Mouse (Mus musculus): ENCODE measurements around the gene Mblac1.
"Not testable (repeated sequence)": the region's sequence is repeated elsewhere in the genome, so short reads cannot be mapped to it uniquely, and the experiment has no call there.

Gene Mblac1

GRCm38 (mm10) chr5:138216632-138217031 is 22.5 kb downstream of the Mblac1 start:
- DNase-seq (ENCODE audit: low spot score), result not testable (repeated sequence)

- DNase-seq (ENCODE audit: low spot score), result no peak
These were observed 25.8 kb downstream of the Mblac1 start for GRCm38 (mm10) chr5:138219864-138220263.

GRCm38 (mm10) chr5:138222111-138222510 is 28.0 kb downstream of the Mblac1 start:
- peak; percentile 55 for DNase-seq (ENCODE audit: low spot score)

- no peak for DNase-seq (ENCODE audit: low spot score)
These were observed 29.2 kb downstream of the Mblac1 start for GRCm38 (mm10) chr5:138223287-138223686.

GRCm38 (mm10) chr5:138225700-138226099 is 31.6 kb downstream of the Mblac1 start, which contains the start of gene Nxpe5:
Gene Nxpe5 (plus strand): TSS chr5:138225898.
- DNase-seq (ENCODE audit: low spot score), result no peak

GRCm38 (mm10) chr5:138226491-138226890 is 32.4 kb downstream of the Mblac1 start:
- no peak for DNase-seq (ENCODE audit: low spot score)

- DNase-seq (ENCODE audit: low spot score), result no peak
These were observed 33.3 kb downstream of the Mblac1 start for GRCm38 (mm10) chr5:138227367-138227766.

- no peak for DNase-seq (ENCODE audit: low spot score)
These were observed 33.9 kb downstream of the Mblac1 start for GRCm38 (mm10) chr5:138228026-138228425.

GRCm38 (mm10) chr5:138229511-138229910 is 35.4 kb downstream of the Mblac1 start:
- no peak for DNase-seq (ENCODE audit: low spot score)

GRCm38 (mm10) chr5:138233778-138234177 is 39.7 kb downstream of the Mblac1 start:
- DNase-seq (ENCODE audit: low spot score), result no peak

GRCm38 (mm10) chr5:138234224-138234623 is 40.1 kb downstream of the Mblac1 start:
- DNase-seq (ENCODE audit: low spot score), result no peak

GRCm38 (mm10) chr5:138241511-138241910 is 47.4 kb downstream of the Mblac1 start:
- DNase-seq (ENCODE audit: low spot score), result no peak

Data from yolk sac, embryonic 10.5 days (tissue).